Mouse (Mus musculus): ENCODE data around the gene Rad1.

DNA sequence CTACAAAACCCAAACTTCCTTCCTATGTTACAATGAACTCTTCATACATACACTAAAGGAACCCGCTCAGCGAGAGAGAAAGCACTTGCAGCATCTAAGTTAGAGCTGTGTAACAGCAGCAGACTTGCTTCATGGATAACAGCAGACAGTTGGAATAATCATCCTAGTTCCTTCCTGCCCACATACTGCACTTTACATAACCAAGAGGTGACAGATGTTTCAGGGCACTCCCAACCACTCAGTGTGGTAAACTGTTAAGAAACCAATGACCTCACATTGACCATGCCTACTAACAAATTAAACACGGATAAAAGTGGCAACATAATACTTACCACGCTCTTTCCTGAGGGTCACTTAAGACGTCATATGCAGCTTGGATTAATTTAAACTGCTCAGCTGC, 22.3 kb upstream of the Rad1 start:
- TF ChIP-seq CTCF (IDR thresholded peaks at IDR 0.05; ENCODE audit: extremely low read depth, insufficient read depth, low read length) = no peak
- no peak for TF ChIP-seq POLR2A (IDR thresholded peaks at IDR 0.05; ENCODE audit: extremely low read depth, insufficient read depth, low read length)
